Mouse (Mus musculus): ENCODE data around the gene Pcnx3.

DNA sequence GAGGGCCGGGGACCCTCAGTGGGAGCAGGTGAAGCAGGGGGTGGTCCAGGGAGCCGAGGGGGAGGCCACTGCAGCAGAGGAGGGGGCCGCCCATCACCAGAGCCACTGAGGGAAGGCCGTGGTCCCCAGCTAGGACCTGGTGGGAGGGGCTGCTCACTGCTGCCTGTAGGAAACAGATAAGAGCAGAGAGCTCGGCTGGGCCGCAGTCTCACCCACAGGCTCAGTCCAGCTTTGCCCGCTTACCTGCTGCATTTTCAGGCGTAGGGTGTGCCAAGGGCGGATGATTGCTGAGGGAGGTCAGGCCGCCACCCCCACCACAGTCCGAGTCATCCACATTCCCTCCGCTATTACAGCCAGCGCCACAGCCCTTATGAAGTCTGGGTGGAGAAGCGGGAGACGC is 23.2 kb downstream of the Pcnx3 start:
- TF ChIP-seq CTCF (conservative IDR thresholded peaks at IDR 0.05; ENCODE audit: insufficient read depth, insufficient read length, low read depth, low read length) (no peak), POLR2A (IDR thresholded peaks at IDR 0.05; ENCODE audit: low read depth, low read length) (no peak)

Data from kidney, adult 2 months (tissue).